Mouse (Mus musculus) embryonic facial prominence, embryonic 14.5 days (tissue): Measurements from ENCODE around the gene Gjc2. TPM values are rescaled to one million over a fixed set of nuclear protein-coding genes. Genes with fewer than 3 reads are reported as not detected.
"Not testable (repeated sequence)": the region's sequence is repeated elsewhere in the genome, so short reads cannot be mapped to it uniquely, and the experiment has no call there.

ENCODE experiments used
- ATAC-seq: fragments of 200-750 bp; cut with Nextera tagmentation; 2 replicates; pipeline ENCODE4 v1.8.0; 2017; ENCODE audit warnings: low read depth, moderate number of reproducible peaks, moderate TSS enrichment
- DNase-seq: peaks from one replicate; pipeline ENCODE4 v3.0.0-alpha.2; 2015; ENCODE audit warnings: low spot score
- H3K27ac ChIP-seq: fragments of 300-500 bp; sonication (generic); replicated peaks from 2 replicates; pipeline ENCODE4 v1.5.1; 2014; ENCODE audit warnings: low read depth, mild to moderate bottlenecking, low read length, moderate library complexity
- H3K27me3 ChIP-seq: fragments of 300-500 bp; sonication (generic); replicated peaks from 2 replicates; pipeline ENCODE4 v1.6.1; 2014; ENCODE audit warnings: low read length; ENCODE audit not compliant: control insufficient read depth, insufficient read depth
- H3K36me3 ChIP-seq: fragments of 300-500 bp; sonication (generic); 2 replicates; pipeline ENCODE4 v1.6.1; 2014; ENCODE audit warnings: low read length, mixed read lengths; ENCODE audit not compliant: control insufficient read depth, insufficient read depth
- H3K4me1 ChIP-seq: fragments of 300-500 bp; sonication (generic); 2 replicates; pipeline ENCODE4 v1.6.1; 2014; ENCODE audit warnings: antibody characterized with exemption, low read length; ENCODE audit not compliant: control insufficient read depth, insufficient read depth
- H3K4me2 ChIP-seq: fragments of 300-500 bp; sonication (generic); 2 replicates; pipeline ENCODE4 v1.6.1; 2014; ENCODE audit warnings: low read depth, mild to moderate bottlenecking, low read length, moderate library complexity, mixed read lengths
- H3K4me3 ChIP-seq: fragments of 300-500 bp; sonication (generic); 2 replicates; pipeline ENCODE4 v1.5.1; 2014; ENCODE audit warnings: low read depth, mild to moderate bottlenecking, low read length
- H3K9ac ChIP-seq: fragments of 300-500 bp; sonication (generic); 2 replicates; pipeline ENCODE4 v1.6.1; 2014; ENCODE audit warnings: low read depth, mild to moderate bottlenecking, low read length, moderate library complexity, mixed read lengths
- H3K9me3 ChIP-seq: fragments of 300-500 bp; sonication (generic); 2 replicates; pipeline ENCODE4 v1.6.1; 2016; ENCODE audit warnings: low read length; ENCODE audit not compliant: control insufficient read depth
- WGBS: fragments of 180-500 bp; shearing (Covaris S2); extraction: QIAGEN DNeasy Blood & Tissue Kit; methylation state at CpG from one replicate; pipeline ENCODE4 v1.1.7; 2014; 5-methylcytosine and 5-hydroxymethylcytosine counted together
- polyA plus RNA-seq: library from polyadenylated mRNA; unstranded; fragments of >200 nt; fragmentation: Nextera tagmentation; extraction: Ambion mirVana; gene quantifications from 2 replicates; pipeline ENCODE4 v1.2.1, GENCODE M21; 2014

Gene Gjc2
- polyA plus RNA-seq, 1 experiment from 2014 or later = 0.29 TPM

DNA sequence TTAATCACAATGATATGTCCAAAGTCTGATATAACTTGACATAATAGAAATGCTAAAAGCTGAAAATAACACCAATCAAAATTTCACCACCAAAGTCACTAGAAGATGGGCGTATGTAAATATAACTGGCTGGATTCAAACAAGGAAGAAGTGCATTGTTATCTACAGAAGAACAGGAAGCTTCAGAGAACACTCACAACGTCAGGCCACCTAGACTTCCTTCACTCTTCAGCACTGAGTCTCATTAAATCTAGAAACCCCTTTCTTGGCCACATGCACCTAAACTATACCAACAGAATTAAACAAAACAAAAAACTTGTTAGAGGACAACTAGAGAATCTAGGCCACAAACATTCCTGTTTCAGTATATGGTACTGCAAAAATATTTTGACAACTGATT lies 41.5 kb upstream of the Gjc2 start:
- Histone ChIP-seq H3K4me3 (no peak overlapping the region), H3K4me1 (peaks cover 41% of the 10 kb centered on the region), H3K9ac (no peak overlapping the region), H3K36me3 (peaks cover 17% of the 10 kb centered on the region; the same call in 1 of the 2 replicates), H3K27me3 (no peaks in the 10 kb centered on the region), H3K27ac (no peak overlapping the region), H3K4me2 (peak overlapping the region; percentile 16), H3K9me3 (no peaks in the 10 kb centered on the region)
- no peak for DNase-seq
- no peak for ATAC-seq
- 55% methylated on average over 2 of the region's 2 CpGs for whole genome bisulfite sequencing

GRCm38 (mm10) chr11:59224025-59224424 lies 41.0 kb upstream of the Gjc2 start:
- 86% methylated on average over 3 of the region's 3 CpGs for WGBS
- Histone ChIP-seq H3K9ac (no peak overlapping the region), H3K27me3 (no peaks in the 10 kb centered on the region), H3K9me3 (no peaks in the 10 kb centered on the region), H3K4me1 (peaks cover 41% of the 10 kb centered on the region), H3K36me3 (peaks cover 18% of the 10 kb centered on the region; the same call in 1 of the 2 replicates), H3K4me2 (peak overlapping the region; percentile 16; the same call in 1 of the 2 replicates), H3K27ac (no peak overlapping the region), H3K4me3 (no peak overlapping the region)
- ATAC-seq = no peak
- no peak for DNase-seq

- no peak overlapping the region for H3K4me2 ChIP-seq
- H3K27me3 ChIP-seq = no peaks in the 10 kb centered on the region
- ATAC-seq (no peak), DNase-seq (no peak)
- H3K4me1 ChIP-seq = peaks cover 35% of the 10 kb centered on the region
- H3K4me3 ChIP-seq = no peak overlapping the region
- H3K9ac ChIP-seq = no peak overlapping the region
- no peak overlapping the region for H3K27ac ChIP-seq
- H3K9me3 ChIP-seq = no peaks in the 10 kb centered on the region
- peaks cover 26% of the 10 kb centered on the region; the same call in 1 of the 2 replicates for H3K36me3 ChIP-seq
- 91% methylated on average over 4 of the region's 4 CpGs for WGBS
Observed at GRCm38 (mm10) chr11:59222306-59222705, 39.3 kb upstream of the Gjc2 start.

DNA sequence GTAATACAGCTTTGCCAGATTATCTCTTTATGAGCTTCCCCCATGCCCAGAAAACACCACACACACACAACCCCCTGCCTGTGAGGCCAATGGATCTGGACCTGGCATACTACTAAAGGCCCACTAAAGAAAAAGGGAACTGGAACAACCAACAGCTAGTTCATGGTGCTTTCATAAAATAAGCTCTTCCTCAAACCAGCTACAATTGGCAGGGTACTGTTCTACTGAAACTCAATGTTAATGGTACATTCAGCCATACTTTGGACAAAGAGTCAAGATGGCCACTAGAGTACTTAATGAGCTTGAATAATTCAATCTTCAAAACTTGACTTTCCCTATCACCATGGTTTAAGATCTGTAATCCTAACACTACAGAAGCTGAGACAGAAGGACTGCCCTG lies 38.6 kb upstream of the Gjc2 start:
- DNase-seq = no peak
- H3K4me2 ChIP-seq = no peak overlapping the region
- no peak overlapping the region for H3K9ac ChIP-seq
- ATAC-seq = no peak
- no peak overlapping the region for H3K4me3 ChIP-seq
- no peaks in the 10 kb centered on the region for H3K27me3 ChIP-seq
- H3K27ac ChIP-seq = no peak overlapping the region
- H3K9me3 ChIP-seq = no peaks in the 10 kb centered on the region
- H3K4me1 ChIP-seq = peaks cover 33% of the 10 kb centered on the region
- H3K36me3 ChIP-seq = peaks cover 26% of the 10 kb centered on the region; the same call in 1 of the 2 replicates

- no peak overlapping the region for H3K27ac ChIP-seq
- no peaks in the 10 kb centered on the region for H3K27me3 ChIP-seq
- H3K9ac ChIP-seq = no peak overlapping the region
- no peak overlapping the region for H3K4me3 ChIP-seq
- H3K9me3 ChIP-seq = no peaks in the 10 kb centered on the region
- H3K36me3 ChIP-seq = peaks cover 30% of the 10 kb centered on the region
- no peak overlapping the region for H3K4me2 ChIP-seq
- DNase-seq = no peak
- ATAC-seq = no peak
- peaks cover 10% of the 10 kb centered on the region for H3K4me1 ChIP-seq
Observed at GRCm38 (mm10) chr11:59219064-59219463, 36.1 kb upstream of the Gjc2 start.

DNA sequence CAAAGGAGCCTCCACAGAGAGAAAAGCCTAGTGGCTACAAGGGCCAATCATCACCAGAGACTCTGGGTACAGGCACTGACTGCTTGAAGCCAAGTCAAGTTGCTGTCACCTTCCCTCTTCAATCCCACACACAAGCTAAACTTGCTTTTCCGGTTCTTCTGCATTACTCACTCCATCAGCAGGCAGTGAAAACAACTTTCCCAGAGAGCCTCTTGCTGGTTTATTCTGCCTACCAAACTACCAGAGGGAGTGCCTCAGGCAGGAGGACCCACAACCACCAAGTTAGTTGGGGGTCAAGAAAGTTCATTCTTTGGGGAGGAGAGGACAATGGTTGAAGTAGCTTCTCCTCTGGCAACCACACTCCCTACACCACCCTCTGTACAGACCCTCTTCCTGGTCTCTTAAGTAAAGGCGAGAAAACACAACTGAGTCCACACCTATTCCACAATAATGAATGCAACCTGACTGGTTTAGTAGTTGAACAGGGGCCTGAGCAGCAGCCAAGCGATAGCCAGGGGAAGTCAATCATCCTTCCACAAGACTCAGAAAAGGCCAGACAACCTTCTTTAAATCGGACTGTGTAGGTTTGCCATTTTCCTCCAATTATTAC lies 35.5 kb upstream of the Gjc2 start:
- WGBS = 76% methylated on average over 4 of the region's 4 CpGs
- H3K4me1 ChIP-seq = peaks cover 6% of the 10 kb centered on the region
- no peaks in the 10 kb centered on the region for H3K27me3 ChIP-seq
- H3K27ac ChIP-seq = peak overlapping the region; percentile 16; the same call in 1 of the 2 replicates
- H3K9me3 ChIP-seq = no peaks in the 10 kb centered on the region
- ATAC-seq = peak; percentile 58
- H3K36me3 ChIP-seq = peaks cover 33% of the 10 kb centered on the region
- H3K4me2 ChIP-seq = no peak overlapping the region
- H3K9ac ChIP-seq = no peak overlapping the region
- peak; percentile 87 for DNase-seq
- H3K4me3 ChIP-seq = no peak overlapping the region

DNA sequence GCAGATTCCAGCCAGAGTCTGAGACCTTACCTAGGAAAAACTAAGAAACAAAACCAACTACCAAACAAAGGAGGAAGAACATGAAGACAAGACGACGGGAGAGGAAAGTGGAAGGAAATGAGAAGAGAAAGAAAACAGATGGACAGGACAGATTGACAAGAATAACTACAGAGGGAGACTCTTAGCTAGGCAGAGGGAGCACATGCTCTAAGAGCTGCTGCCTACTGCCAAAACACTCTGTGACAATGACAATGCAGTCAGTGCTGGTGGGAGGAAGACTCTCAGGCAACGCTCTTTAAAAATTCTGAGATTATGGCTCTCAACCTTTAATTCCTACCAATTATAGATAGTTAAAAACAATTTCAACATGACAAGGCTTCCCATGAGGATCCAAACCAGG lies 33.9 kb upstream of the Gjc2 start:
- 78% methylated on average over 3 of the region's 3 CpGs for WGBS
- H3K4me1 ChIP-seq = peaks cover 4% of the 10 kb centered on the region; the same call in 1 of the 2 replicates
- no peak overlapping the region for H3K9ac ChIP-seq
- H3K36me3 ChIP-seq = peaks cover 45% of the 10 kb centered on the region
- DNase-seq (no peak), ATAC-seq (no peak)
- no peak overlapping the region for H3K27ac ChIP-seq
- H3K9me3 ChIP-seq = no peaks in the 10 kb centered on the region
- no peak overlapping the region for H3K4me3 ChIP-seq
- no peak overlapping the region for H3K4me2 ChIP-seq
- H3K27me3 ChIP-seq = no peaks in the 10 kb centered on the region

GRCm38 (mm10) chr11:59212892-59213494 lies 30.0 kb upstream of the Gjc2 start:
- no peaks in the 10 kb centered on the region for H3K27me3 ChIP-seq
- no peak overlapping the region for H3K9ac ChIP-seq
- peaks cover 58% of the 10 kb centered on the region for H3K36me3 ChIP-seq
- no peak overlapping the region for H3K27ac ChIP-seq
- ATAC-seq = no peak
- WGBS = 92% methylated on average over 12 of the region's 12 CpGs
- H3K4me3 ChIP-seq = no peak overlapping the region
- no peaks in the 10 kb centered on the region for H3K9me3 ChIP-seq
- no peaks in the 10 kb centered on the region; the same call in 1 of the 2 replicates for H3K4me1 ChIP-seq
- no peak overlapping the region for H3K4me2 ChIP-seq
- DNase-seq = no peak

GRCm38 (mm10) chr11:59212320-59212719 lies 29.3 kb upstream of the Gjc2 start:
- not testable (repeated sequence) for ATAC-seq, H3K9me3 ChIP-seq, H3K9ac ChIP-seq, H3K27ac ChIP-seq, H3K4me1 ChIP-seq, H3K4me3 ChIP-seq, DNase-seq, H3K27me3 ChIP-seq, H3K4me2 ChIP-seq
- WGBS = 85% methylated on average over 12 of the region's 12 CpGs
- peaks cover 53% of the 10 kb centered on the region for H3K36me3 ChIP-seq
